Mouse (Mus musculus) layer of hippocampus, adult 11-12 months (tissue): ENCODE measurements at regions not wholly inside any gene's neighbourhood (a gene's known extent, or its start where the extent isn't known, plus 50 kb on each side); places are given as distances from the start of the nearest gene placed in this dataset.

ENCODE experiments used
- DNase-seq: peaks from one replicate; pipeline ENCODE4 v3.0.0; 2022; ENCODE audit warnings: low spot score

GRCm38 (mm10) chr4:31612825-31613514 lies 350.9 kb upstream of the Map3k7 start:
- no peak for DNase-seq

- DNase-seq = no peak
Measured at GRCm38 (mm10) chr4:31617572-31617971, 346.3 kb upstream of the Map3k7 start.

GRCm38 (mm10) chr4:31618026-31618425 lies 345.9 kb upstream of the Map3k7 start:
- no peak for DNase-seq

GRCm38 (mm10) chr4:31621205-31621604 lies 342.7 kb upstream of the Map3k7 start:
- DNase-seq = no peak

- DNase-seq = peak; percentile 10
Measured at GRCm38 (mm10) chr4:31627053-31627452, 336.8 kb upstream of the Map3k7 start.

- no peak for DNase-seq
Measured at GRCm38 (mm10) chr4:31627777-31628176, 336.1 kb upstream of the Map3k7 start.

- DNase-seq = no peak
Measured at GRCm38 (mm10) chr4:31638564-31638963, 325.3 kb upstream of the Map3k7 start.

- DNase-seq = peak; percentile 28
Measured at GRCm38 (mm10) chr4:31642161-31642560, 321.7 kb upstream of the Map3k7 start.

GRCm38 (mm10) chr4:31642593-31643290 lies 321.2 kb upstream of the Map3k7 start:
- no peak for DNase-seq

- DNase-seq = no peak
Measured at GRCm38 (mm10) chr4:31648631-31649368, 315.1 kb upstream of the Map3k7 start.

GRCm38 (mm10) chr4:31655364-31656106 lies 308.4 kb upstream of the Map3k7 start:
- no peak for DNase-seq

GRCm38 (mm10) chr4:31656111-31656510 lies 307.8 kb upstream of the Map3k7 start:
- no peak for DNase-seq

GRCm38 (mm10) chr4:31658820-31659219 lies 305.1 kb upstream of the Map3k7 start:
- no peak for DNase-seq

GRCm38 (mm10) chr4:31660896-31661295 lies 303.0 kb upstream of the Map3k7 start:
- DNase-seq = no peak

GRCm38 (mm10) chr4:31671530-31672170 lies 292.2 kb upstream of the Map3k7 start:
- no peak for DNase-seq

- no peak for DNase-seq
Measured at GRCm38 (mm10) chr4:31672171-31672841, 291.6 kb upstream of the Map3k7 start.

- no peak for DNase-seq
Measured at GRCm38 (mm10) chr4:31672842-31673171, 291.1 kb upstream of the Map3k7 start.

GRCm38 (mm10) chr4:31679007-31679590 lies 284.8 kb upstream of the Map3k7 start:
- DNase-seq = no peak

GRCm38 (mm10) chr4:31680958-31681357 lies 282.9 kb upstream of the Map3k7 start:
- no peak for DNase-seq

- DNase-seq = no peak
Measured at GRCm38 (mm10) chr4:31689083-31689482, 274.8 kb upstream of the Map3k7 start.
